Mouse (Mus musculus): ENCODE results near the gene Mobp.

The Mobp gene

GRCm38 (mm10) chr9:120134529-120135160, 14.9 kb upstream of the Mobp start:
- no peak for DNase-seq (ENCODE audit: low read depth, low spot score)

- no peak for DNase-seq (ENCODE audit: low read depth, low spot score)
Measured at GRCm38 (mm10) chr9:120135454-120135853, 14.1 kb upstream of the Mobp start.

GRCm38 (mm10) chr9:120140652-120141051, 8.9 kb upstream of the Mobp start:
- peak; percentile 87 for DNase-seq (ENCODE audit: low read depth, low spot score)

GRCm38 (mm10) chr9:120144474-120144873, 5.0 kb upstream of the Mobp start:
- no peak for DNase-seq (ENCODE audit: low read depth, low spot score)

GRCm38 (mm10) chr9:120151152-120151551, 1.6 kb downstream of the Mobp start:
- DNase-seq (ENCODE audit: low read depth, low spot score): no peak

GRCm38 (mm10) chr9:120151906-120152399, 2.4 kb downstream of the Mobp start:
- no peak for DNase-seq (ENCODE audit: low read depth, low spot score)

GRCm38 (mm10) chr9:120158047-120158446, 8.5 kb downstream of the Mobp start:
- DNase-seq (ENCODE audit: low read depth, low spot score): peak; percentile 30

- no peak for DNase-seq (ENCODE audit: low read depth, low spot score)
Measured at GRCm38 (mm10) chr9:120163862-120164261, 14.4 kb downstream of the Mobp start.

- DNase-seq (ENCODE audit: low read depth, low spot score): no peak
Measured at GRCm38 (mm10) chr9:120167826-120168225, 18.3 kb downstream of the Mobp start.

- peak; percentile 73 for DNase-seq (ENCODE audit: low read depth, low spot score)
Measured at GRCm38 (mm10) chr9:120171295-120171694, 21.8 kb downstream of the Mobp start.

- DNase-seq (ENCODE audit: low read depth, low spot score): no peak
Measured at GRCm38 (mm10) chr9:120174436-120175137, 25.1 kb downstream of the Mobp start.

GRCm38 (mm10) chr9:120178813-120179212, 29.3 kb downstream of the Mobp start:
- DNase-seq (ENCODE audit: low read depth, low spot score): no peak

GRCm38 (mm10) chr9:120184499-120184898, 35.0 kb downstream of the Mobp start:
- peak; percentile 38 for DNase-seq (ENCODE audit: low read depth, low spot score)

- DNase-seq (ENCODE audit: low read depth, low spot score): peak; percentile 33
Measured at GRCm38 (mm10) chr9:120186856-120187255, 37.3 kb downstream of the Mobp start.

- peak; percentile 27 for DNase-seq (ENCODE audit: low read depth, low spot score)
Measured at GRCm38 (mm10) chr9:120190891-120191290, 41.4 kb downstream of the Mobp start.

GRCm38 (mm10) chr9:120191362-120192098, 42.0 kb downstream of the Mobp start:
- peak; percentile 83 for DNase-seq (ENCODE audit: low read depth, low spot score)

- DNase-seq (ENCODE audit: low read depth, low spot score): no peak
Measured at GRCm38 (mm10) chr9:120192742-120193141, 43.2 kb downstream of the Mobp start.

- DNase-seq (ENCODE audit: low read depth, low spot score): no peak
Measured at GRCm38 (mm10) chr9:120200873-120201272, 51.4 kb downstream of the Mobp start.

GRCm38 (mm10) chr9:120201743-120202142, 52.2 kb downstream of the Mobp start:
- DNase-seq (ENCODE audit: low read depth, low spot score): no peak

GRCm38 (mm10) chr9:120202683-120203082, 53.2 kb downstream of the Mobp start:
- peak; percentile 13 for DNase-seq (ENCODE audit: low read depth, low spot score)

GRCm38 (mm10) chr9:120203936-120204335, 54.4 kb downstream of the Mobp start:
- DNase-seq (ENCODE audit: low read depth, low spot score): no peak

- DNase-seq (ENCODE audit: low read depth, low spot score): no peak
Measured at GRCm38 (mm10) chr9:120206897-120207296, 57.4 kb downstream of the Mobp start.

All from CD4-positive, CD25-positive, alpha-beta regulatory T cell, adult 2 months (primary cell).